Mouse (Mus musculus): Measurements from ENCODE around the gene Mylk2. TPM values are rescaled to one million over a fixed set of nuclear protein-coding genes. Genes with fewer than 3 reads are reported as not detected.

The Mylk2 gene
- polyA plus RNA-seq, 2 experiments: not detected

DNA sequence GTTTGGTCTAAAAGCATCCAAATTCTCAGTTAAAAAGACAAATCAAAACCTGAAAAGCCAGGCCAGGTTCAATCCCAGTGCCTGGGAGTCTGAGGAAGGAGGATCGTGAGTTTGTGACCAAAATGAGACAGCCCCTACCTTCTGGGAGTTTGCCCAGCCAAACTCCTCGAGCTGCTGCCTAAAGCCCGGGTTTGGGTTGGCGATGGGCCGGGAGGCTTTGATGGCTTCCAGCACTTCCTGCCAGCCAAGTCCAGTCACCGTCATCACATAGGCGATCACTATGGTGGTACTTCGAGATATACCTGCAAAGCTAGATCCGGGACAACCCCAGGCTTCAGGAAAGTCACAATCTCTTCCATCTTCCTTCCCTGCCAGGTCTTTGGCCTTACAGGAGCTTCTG lies 32.9 kb downstream of the Mylk2 start:
- ATAC-seq (ENCODE audit: insufficient read depth) (no peak), DNase-seq (ENCODE audit: low read depth in 3 of 3, low spot score in 3 of 3) (no peak)
- no peaks in the 10 kb centered on the region for H3K9me3 ChIP-seq (ENCODE audit: control insufficient read depth, low read length)
- H3K4me2 ChIP-seq (ENCODE audit: low read depth): no peak overlapping the region
- no peak overlapping the region for H3K4me3 ChIP-seq (ENCODE audit: insufficient read depth in 1 of 2, low read depth in 2 of 2, low read length in 2 of 2)
- TF ChIP-seq EP300 (IDR thresholded peaks at IDR 0.05; ENCODE audit: low read depth) (no peak), CTCF (IDR thresholded peaks at IDR 0.05; ENCODE audit: low read depth) (no peak)
- 37% methylated on average over 9 of the region's 9 CpGs for WGBS (ENCODE audit: insufficient replicate concordance)
- no peaks in the 10 kb centered on the region for H3K4me1 ChIP-seq (replicated peaks; ENCODE audit: control insufficient read depth in 2 of 2, insufficient read depth in 2 of 2, low read length in 1 of 2)
- H3K27me3 ChIP-seq (ENCODE audit: control insufficient read depth, insufficient read depth, low read length): peaks cover 37% of the 10 kb centered on the region
- no peak overlapping the region for H3K27ac ChIP-seq
- H3K36me3 ChIP-seq (replicated peaks; ENCODE audit: control insufficient read depth, insufficient read depth, low read depth): no peaks in the 10 kb centered on the region
- H3K9ac ChIP-seq (replicated peaks): no peak overlapping the region

DNA sequence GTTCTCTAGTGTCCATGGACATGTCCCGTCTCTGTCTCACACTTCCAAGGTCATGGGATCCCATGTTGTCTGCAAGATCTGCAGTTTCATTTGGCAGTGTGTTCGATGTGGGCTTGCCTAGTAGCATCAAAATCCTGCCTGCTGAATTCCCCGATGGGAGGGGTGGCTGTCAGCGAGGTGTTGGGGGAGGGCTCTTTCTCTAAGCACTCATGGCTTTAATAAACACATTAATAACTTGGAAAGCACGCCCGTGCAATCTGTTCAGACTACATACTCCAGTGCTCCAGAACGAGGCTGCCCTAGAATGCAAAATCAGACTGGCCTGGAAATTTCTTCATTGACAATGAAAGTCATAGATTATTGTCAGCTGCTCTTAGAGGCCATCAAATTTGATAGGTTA lies 35.9 kb downstream of the Mylk2 start:
- H3K27me3 ChIP-seq (ENCODE audit: control insufficient read depth, insufficient read depth, low read length): peaks cover 47% of the 10 kb centered on the region
- DNase-seq (ENCODE audit: low read depth in 3 of 3, low spot score in 3 of 3) (no peak), ATAC-seq (ENCODE audit: insufficient read depth) (no peak)
- H3K27ac ChIP-seq: no peak overlapping the region
- no peak overlapping the region for H3K4me2 ChIP-seq (ENCODE audit: low read depth)
- no peaks in the 10 kb centered on the region for H3K9me3 ChIP-seq (ENCODE audit: control insufficient read depth, low read length)
- WGBS (ENCODE audit: insufficient replicate concordance): 40% methylated on average over 7 of the region's 7 CpGs
- H3K4me3 ChIP-seq (ENCODE audit: insufficient read depth in 1 of 2, low read depth in 2 of 2, low read length in 2 of 2): no peak overlapping the region
- H3K9ac ChIP-seq (replicated peaks): no peak overlapping the region
- TF ChIP-seq EP300 (IDR thresholded peaks at IDR 0.05; ENCODE audit: low read depth) (no peak), CTCF (IDR thresholded peaks at IDR 0.05; ENCODE audit: low read depth) (no peak)
- H3K4me1 ChIP-seq (replicated peaks; ENCODE audit: control insufficient read depth in 2 of 2, insufficient read depth in 2 of 2, low read length in 1 of 2): no peaks in the 10 kb centered on the region
- no peaks in the 10 kb centered on the region for H3K36me3 ChIP-seq (replicated peaks; ENCODE audit: control insufficient read depth, insufficient read depth, low read depth)

DNA sequence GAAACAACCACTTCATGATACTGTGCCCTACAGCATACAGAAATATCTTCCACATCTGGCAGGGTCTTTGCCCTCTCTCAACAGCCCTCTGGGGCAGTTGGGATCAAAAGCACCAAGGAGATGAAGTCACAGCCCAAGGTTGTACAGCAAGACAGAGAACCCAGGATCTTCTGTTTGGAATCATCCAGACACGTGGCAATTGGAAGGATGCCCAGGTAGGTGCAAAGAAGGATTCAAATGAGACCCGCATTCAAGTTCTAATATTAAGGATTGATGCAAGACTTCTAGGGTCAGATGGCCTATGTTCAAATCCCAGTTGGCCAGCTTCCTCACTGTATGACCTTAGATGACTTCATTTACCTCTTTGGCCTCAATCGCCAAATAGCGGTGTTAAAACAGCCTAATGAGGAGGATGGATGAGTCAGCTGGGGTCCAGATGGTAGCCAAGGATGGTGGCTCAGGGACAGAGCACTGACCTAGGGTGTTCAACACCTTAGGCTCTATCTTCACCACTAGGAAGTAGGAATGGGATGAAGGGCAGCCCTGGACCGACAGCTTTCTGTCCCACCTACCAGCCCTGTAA lies 37.4 kb downstream of the Mylk2 start:
- Histone ChIP-seq H3K27me3 (ENCODE audit: control insufficient read depth, insufficient read depth, low read length) (peaks cover 37% of the 10 kb centered on the region), H3K4me1 (replicated peaks; ENCODE audit: control insufficient read depth in 2 of 2, insufficient read depth in 2 of 2, low read length in 1 of 2) (no peaks in the 10 kb centered on the region), H3K9me3 (ENCODE audit: control insufficient read depth, low read length) (no peaks in the 10 kb centered on the region), H3K27ac (no peak overlapping the region), H3K36me3 (replicated peaks; ENCODE audit: control insufficient read depth, insufficient read depth, low read depth) (no peaks in the 10 kb centered on the region), H3K4me3 (ENCODE audit: insufficient read depth in 1 of 2, low read depth in 2 of 2, low read length in 2 of 2) (no peak overlapping the region), H3K4me2 (ENCODE audit: low read depth) (no peak overlapping the region), H3K9ac (replicated peaks) (no peak overlapping the region)
- no peak for DNase-seq (ENCODE audit: low read depth in 3 of 3, low spot score in 3 of 3)
- 53% methylated on average over 5 of the region's 5 CpGs for whole genome bisulfite sequencing (ENCODE audit: insufficient replicate concordance)
- no peak for TF ChIP-seq EP300 (IDR thresholded peaks at IDR 0.05; ENCODE audit: low read depth)
- TF ChIP-seq CTCF (IDR thresholded peaks at IDR 0.05; ENCODE audit: low read depth): no peak
- ATAC-seq (ENCODE audit: insufficient read depth): no peak

DNA sequence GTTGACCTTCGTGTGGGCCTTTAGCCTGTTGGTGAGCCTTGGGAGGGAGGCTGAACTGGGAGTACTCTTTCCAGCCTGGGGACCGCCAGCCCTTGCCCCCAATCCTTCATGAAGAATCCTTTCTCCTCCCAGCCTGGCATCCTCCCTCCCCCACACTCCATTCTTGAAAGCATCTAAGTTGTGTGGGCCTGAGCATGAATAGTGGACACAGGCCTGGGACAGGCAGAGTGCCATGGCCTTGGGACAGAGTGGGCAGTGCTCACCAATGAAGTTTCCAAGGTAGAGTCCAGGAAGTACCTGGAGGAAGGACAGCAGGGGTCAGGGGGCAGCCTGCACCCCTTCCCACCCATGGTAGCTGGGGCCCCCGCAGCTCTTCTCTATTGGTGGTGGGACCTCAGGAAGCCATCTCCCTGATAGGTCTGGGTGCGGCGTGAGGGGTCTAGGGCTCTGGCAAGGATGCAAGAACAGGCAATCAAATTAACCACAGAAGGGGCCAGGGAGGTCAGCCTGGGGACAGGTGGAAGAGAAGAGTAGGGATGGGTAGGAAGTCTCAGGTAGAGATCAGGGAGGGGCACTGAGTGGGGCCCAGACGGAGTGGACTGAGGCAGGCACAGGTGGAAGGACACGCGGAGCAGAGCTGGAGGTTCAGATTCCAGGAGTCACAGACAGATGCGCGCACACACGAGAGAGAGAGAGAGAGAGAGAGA lies 39.4 kb downstream of the Mylk2 start:
- ATAC-seq (ENCODE audit: insufficient read depth): no peak
- Histone ChIP-seq H3K4me3 (ENCODE audit: insufficient read depth in 1 of 2, low read depth in 2 of 2, low read length in 2 of 2) (no peak overlapping the region), H3K9ac (replicated peaks) (no peak overlapping the region), H3K27me3 (ENCODE audit: control insufficient read depth, insufficient read depth, low read length) (peaks cover 33% of the 10 kb centered on the region), H3K27ac (no peak overlapping the region), H3K36me3 (replicated peaks; ENCODE audit: control insufficient read depth, insufficient read depth, low read depth) (no peaks in the 10 kb centered on the region), H3K9me3 (ENCODE audit: control insufficient read depth, low read length) (no peaks in the 10 kb centered on the region), H3K4me1 (replicated peaks; ENCODE audit: control insufficient read depth in 2 of 2, insufficient read depth in 2 of 2, low read length in 1 of 2) (no peaks in the 10 kb centered on the region), H3K4me2 (ENCODE audit: low read depth) (no peak overlapping the region)
- no peak for DNase-seq (ENCODE audit: low read depth in 3 of 3, low spot score in 3 of 3)
- TF ChIP-seq EP300 (IDR thresholded peaks at IDR 0.05; ENCODE audit: low read depth) (no peak), CTCF (IDR thresholded peaks at IDR 0.05; ENCODE audit: low read depth) (no peak)
- WGBS (ENCODE audit: insufficient replicate concordance): 33% methylated on average over 11 of the region's 11 CpGs

DNA sequence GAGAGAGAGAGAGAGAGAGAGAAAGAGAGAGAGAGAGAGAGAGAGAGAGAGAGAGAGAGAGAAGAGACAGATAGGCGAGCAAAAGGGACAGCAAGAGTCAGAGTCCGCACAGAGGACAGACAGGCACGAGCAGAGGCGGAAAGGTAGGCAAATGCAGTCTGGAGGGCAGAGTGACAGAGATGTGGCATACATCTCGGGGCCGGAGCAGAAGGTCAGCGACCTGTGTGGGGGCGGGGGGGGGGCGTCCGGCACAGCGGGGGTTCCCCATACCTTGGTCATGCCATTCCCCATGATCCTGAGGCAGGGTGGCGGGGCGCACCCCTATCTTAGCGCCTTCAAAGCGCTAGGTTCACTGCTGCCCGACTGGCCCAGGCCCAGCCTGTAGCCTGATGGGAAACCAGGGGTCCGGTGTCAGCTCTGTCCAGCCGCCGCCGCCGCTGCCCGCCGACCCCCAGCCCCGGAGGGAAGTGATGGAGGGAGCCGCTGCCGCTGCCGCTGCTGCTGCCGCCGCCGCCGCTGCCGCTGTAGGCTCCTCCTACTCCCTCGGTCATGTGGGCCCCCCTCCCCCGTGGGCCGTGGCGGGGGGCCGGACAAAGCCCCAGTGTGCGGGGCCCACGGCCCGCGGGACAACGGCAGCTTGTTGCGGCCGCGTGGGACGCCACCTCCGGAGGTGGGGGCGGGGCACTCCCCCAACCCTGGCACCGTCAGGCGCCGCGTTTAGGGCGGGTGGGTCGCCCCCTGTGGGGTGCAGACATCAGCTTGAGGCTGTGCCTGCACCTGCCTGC lies 40.1 kb downstream of the Mylk2 start, which contains the start of gene Dusp15:
TSS of gene Dusp15 (minus strand) at position 634 of the 785 bp plus-strand sequence.
- no peaks in the 10 kb centered on the region for H3K4me1 ChIP-seq (replicated peaks; ENCODE audit: control insufficient read depth in 2 of 2, insufficient read depth in 2 of 2, low read length in 1 of 2)
- DNase-seq (ENCODE audit: low read depth in 3 of 3, low spot score in 3 of 3) (no peak), ATAC-seq (ENCODE audit: insufficient read depth) (no peak)
- WGBS (ENCODE audit: insufficient replicate concordance): 3% methylated on average over 48 of the region's 54 CpGs
- H3K27ac ChIP-seq: no peak within 1 kb of the TSS
- no peak for TF ChIP-seq CTCF (IDR thresholded peaks at IDR 0.05; ENCODE audit: low read depth)
- no peak for TF ChIP-seq EP300 (IDR thresholded peaks at IDR 0.05; ENCODE audit: low read depth)
- H3K4me2 ChIP-seq (ENCODE audit: low read depth): peak within 1 kb of the TSS; percentile 63
- no peak within 1 kb of the TSS for H3K9ac ChIP-seq (replicated peaks)
- H3K36me3 ChIP-seq (replicated peaks; ENCODE audit: control insufficient read depth, insufficient read depth, low read depth): no peaks in the 10 kb centered on the region
- peak within 1 kb of the TSS in 1 of 2 experiments; percentile 47; a peak in 2 of 4 replicates for H3K4me3 ChIP-seq (ENCODE audit: insufficient read depth in 1 of 2, low read depth in 2 of 2, low read length in 2 of 2)
- no peaks in the 10 kb centered on the region for H3K9me3 ChIP-seq (ENCODE audit: control insufficient read depth, low read length)
- H3K27me3 ChIP-seq (ENCODE audit: control insufficient read depth, insufficient read depth, low read length): peaks cover 33% of the 10 kb centered on the region

All from liver, embryonic 14.5 days (tissue).